Mouse (Mus musculus): ENCODE results near the gene Gja5. TPM values are rescaled to one million over a fixed set of nuclear protein-coding genes. Genes with fewer than 3 reads are reported as not detected.
A peak's percentile ranks its signal among the peaks of the same experiment; 100 is the strongest.

Gene Gja5
- 2.0 and 2.6 TPM in 2 replicates for polyA plus RNA-seq (2012; ENCODE audit: insufficient read depth, insufficient read length, missing spikeins)

DNA sequence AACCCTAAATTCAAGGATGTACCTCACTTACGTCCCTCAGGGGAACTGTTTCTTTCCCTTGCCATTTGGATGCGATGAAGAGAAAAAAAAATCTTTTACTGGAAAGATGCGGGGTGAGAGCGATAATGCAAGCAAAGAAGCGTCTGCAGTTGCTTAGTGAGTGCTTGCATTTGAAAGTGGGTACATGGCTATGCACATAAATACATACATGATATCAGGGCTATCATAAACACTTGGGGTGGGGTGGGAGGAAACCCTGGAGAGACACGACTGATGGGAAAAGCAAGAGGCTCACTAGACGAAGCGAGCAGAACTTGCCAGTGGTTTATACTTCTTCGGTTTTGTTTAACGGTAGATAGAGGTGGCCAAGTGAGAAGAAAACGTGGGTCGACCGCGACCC lies at the start of gene Gja5:
Gene Gja5, plus strand, starts transcription at position 301 of the 400 bp plus-strand sequence.
- H3K4me1 ChIP-seq (ENCODE audit: control insufficient read depth, insufficient read depth, insufficient read length, low read length): no peaks in the 10 kb centered on the region; the same call in 1 of the 2 replicates
- H3K27ac ChIP-seq (replicated peaks; ENCODE audit: low read depth, low read length): no peak within 1 kb of the TSS
- H3K4me3 ChIP-seq (ENCODE audit: insufficient read depth, low read depth, low read length): peak within 1 kb of the TSS; percentile 86

GRCm38 (mm10) chr3:96855833-96856232 lies 48.7 kb upstream of the Gja5 start:
- Histone ChIP-seq H3K4me1 (ENCODE audit: control insufficient read depth, insufficient read depth, insufficient read length, low read length) (no peaks in the 10 kb centered on the region), H3K4me3 (ENCODE audit: insufficient read depth, low read depth, low read length) (no peak overlapping the region), H3K27ac (replicated peaks; ENCODE audit: low read depth, low read length) (no peak overlapping the region)

GRCm38 (mm10) chr3:96860498-96860897 lies 44.0 kb upstream of the Gja5 start:
- Histone ChIP-seq H3K4me3 (ENCODE audit: insufficient read depth, low read depth, low read length) (no peak overlapping the region), H3K27ac (replicated peaks; ENCODE audit: low read depth, low read length) (no peak overlapping the region), H3K4me1 (ENCODE audit: control insufficient read depth, insufficient read depth, insufficient read length, low read length) (no peaks in the 10 kb centered on the region)

- no peaks in the 10 kb centered on the region for H3K4me1 ChIP-seq (ENCODE audit: control insufficient read depth, insufficient read depth, insufficient read length, low read length)
- no peak overlapping the region for H3K27ac ChIP-seq (replicated peaks; ENCODE audit: low read depth, low read length)
- no peak overlapping the region for H3K4me3 ChIP-seq (ENCODE audit: insufficient read depth, low read depth, low read length)
Measured at GRCm38 (mm10) chr3:96867863-96868262, 36.6 kb upstream of the Gja5 start.

- H3K27ac ChIP-seq (replicated peaks; ENCODE audit: low read depth, low read length): no peak overlapping the region
- H3K4me1 ChIP-seq (ENCODE audit: control insufficient read depth, insufficient read depth, insufficient read length, low read length): no peaks in the 10 kb centered on the region
- no peak overlapping the region for H3K4me3 ChIP-seq (ENCODE audit: insufficient read depth, low read depth, low read length)
Measured at GRCm38 (mm10) chr3:96868566-96868965, 35.9 kb upstream of the Gja5 start.

DNA sequence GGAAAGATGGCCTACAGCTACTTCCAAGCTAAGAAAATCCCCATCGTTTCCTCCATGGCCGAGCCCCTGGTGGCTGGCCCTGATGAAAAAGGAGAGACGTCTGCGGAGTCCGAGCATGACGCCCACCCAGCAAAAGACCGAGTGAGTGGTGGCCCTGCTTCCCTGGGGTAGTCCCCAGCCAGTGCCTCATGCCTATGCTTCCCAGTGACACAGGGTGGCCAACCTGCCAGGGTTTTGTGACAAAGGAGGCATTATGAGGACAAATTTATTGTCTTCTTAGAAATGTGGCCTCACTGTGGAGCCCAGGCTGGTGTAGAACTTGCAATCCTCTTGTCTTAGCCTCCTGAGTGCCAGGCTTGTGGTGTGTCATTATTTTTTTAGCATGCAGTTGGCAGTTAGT lies 35.4 kb upstream of the Gja5 start:
- Histone ChIP-seq H3K4me1 (ENCODE audit: control insufficient read depth, insufficient read depth, insufficient read length, low read length) (no peaks in the 10 kb centered on the region), H3K27ac (replicated peaks; ENCODE audit: low read depth, low read length) (no peak overlapping the region), H3K4me3 (ENCODE audit: insufficient read depth, low read depth, low read length) (no peak overlapping the region)

DNA sequence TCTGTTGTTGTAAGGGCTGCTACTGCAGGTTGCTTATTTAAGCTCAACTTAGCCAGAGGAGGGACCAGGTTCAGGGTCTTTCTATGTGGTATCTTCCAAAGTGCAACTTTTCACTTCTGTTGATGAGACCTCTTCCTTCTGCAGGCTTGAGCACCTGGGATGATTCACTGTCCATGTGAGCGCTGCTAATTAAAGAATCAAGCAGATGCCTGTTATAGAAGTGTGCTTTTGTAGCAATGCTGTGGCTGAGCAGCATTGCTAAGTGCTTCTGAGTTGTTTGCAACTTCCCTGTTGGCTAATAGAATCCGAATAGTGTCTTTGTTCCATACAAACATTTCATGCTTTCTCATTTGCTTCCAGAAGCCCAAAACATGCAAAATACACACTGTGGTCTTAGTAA lies 34.2 kb upstream of the Gja5 start:
- H3K4me1 ChIP-seq (ENCODE audit: control insufficient read depth, insufficient read depth, insufficient read length, low read length): no peaks in the 10 kb centered on the region
- H3K4me3 ChIP-seq (ENCODE audit: insufficient read depth, low read depth, low read length): no peak overlapping the region
- H3K27ac ChIP-seq (replicated peaks; ENCODE audit: low read depth, low read length): no peak overlapping the region

DNA sequence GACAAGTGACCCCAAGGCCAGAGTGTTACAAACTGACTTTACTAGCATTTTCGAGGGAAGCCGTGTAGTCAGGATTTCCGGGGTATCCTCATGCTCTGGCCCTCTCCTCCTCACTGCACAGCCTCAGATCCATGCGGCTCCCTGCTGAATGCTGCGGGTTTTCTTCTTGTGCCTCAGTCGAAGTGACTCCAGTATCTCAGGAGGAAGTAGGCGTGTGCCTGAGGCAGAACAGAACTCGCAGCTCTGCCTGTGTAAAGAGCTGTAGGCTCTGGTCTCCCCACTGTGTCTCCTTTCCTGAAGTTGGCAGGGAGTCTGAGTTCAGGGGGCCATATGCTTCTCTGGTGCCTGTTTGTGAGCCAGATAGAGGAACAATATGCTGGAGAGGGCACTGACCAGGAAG lies 33.4 kb upstream of the Gja5 start:
- Histone ChIP-seq H3K27ac (replicated peaks; ENCODE audit: low read depth, low read length) (no peak overlapping the region), H3K4me3 (ENCODE audit: insufficient read depth, low read depth, low read length) (no peak overlapping the region), H3K4me1 (ENCODE audit: control insufficient read depth, insufficient read depth, insufficient read length, low read length) (no peaks in the 10 kb centered on the region)

GRCm38 (mm10) chr3:96872501-96872900 lies 32.0 kb upstream of the Gja5 start:
- H3K4me3 ChIP-seq (ENCODE audit: insufficient read depth, low read depth, low read length): no peak overlapping the region
- H3K27ac ChIP-seq (replicated peaks; ENCODE audit: low read depth, low read length): no peak overlapping the region
- H3K4me1 ChIP-seq (ENCODE audit: control insufficient read depth, insufficient read depth, insufficient read length, low read length): no peaks in the 10 kb centered on the region

GRCm38 (mm10) chr3:96874808-96875571 lies 29.5 kb upstream of the Gja5 start:
- Histone ChIP-seq H3K27ac (replicated peaks; ENCODE audit: low read depth, low read length) (no peak overlapping the region), H3K4me3 (ENCODE audit: insufficient read depth, low read depth, low read length) (no peak overlapping the region), H3K4me1 (ENCODE audit: control insufficient read depth, insufficient read depth, insufficient read length, low read length) (no peaks in the 10 kb centered on the region)

GRCm38 (mm10) chr3:96879536-96879935 lies 25.0 kb upstream of the Gja5 start:
- H3K27ac ChIP-seq (replicated peaks; ENCODE audit: low read depth, low read length): no peak overlapping the region
- H3K4me1 ChIP-seq (ENCODE audit: control insufficient read depth, insufficient read depth, insufficient read length, low read length): no peaks in the 10 kb centered on the region
- no peak overlapping the region for H3K4me3 ChIP-seq (ENCODE audit: insufficient read depth, low read depth, low read length)

GRCm38 (mm10) chr3:96880385-96880784 lies 24.1 kb upstream of the Gja5 start:
- Histone ChIP-seq H3K4me1 (ENCODE audit: control insufficient read depth, insufficient read depth, insufficient read length, low read length) (no peaks in the 10 kb centered on the region), H3K27ac (replicated peaks; ENCODE audit: low read depth, low read length) (no peak overlapping the region)

GRCm38 (mm10) chr3:96881557-96881956 lies 22.9 kb upstream of the Gja5 start:
- H3K27ac ChIP-seq (replicated peaks; ENCODE audit: low read depth, low read length): no peak overlapping the region
- no peak overlapping the region for H3K4me3 ChIP-seq (ENCODE audit: insufficient read depth, low read depth, low read length)
- no peaks in the 10 kb centered on the region for H3K4me1 ChIP-seq (ENCODE audit: control insufficient read depth, insufficient read depth, insufficient read length, low read length)

More at GRCm38 (mm10) chr3:96880385-96880784, 24.1 kb upstream of the Gja5 start:
- no peak overlapping the region for H3K4me3 ChIP-seq (ENCODE audit: insufficient read depth, low read depth, low read length)

GRCm38 (mm10) chr3:96882061-96882849 lies 22.2 kb upstream of the Gja5 start:
- H3K27ac ChIP-seq (replicated peaks; ENCODE audit: low read depth, low read length): no peak overlapping the region
- no peak overlapping the region for H3K4me3 ChIP-seq (ENCODE audit: insufficient read depth, low read depth, low read length)
- H3K4me1 ChIP-seq (ENCODE audit: control insufficient read depth, insufficient read depth, insufficient read length, low read length): no peaks in the 10 kb centered on the region

DNA sequence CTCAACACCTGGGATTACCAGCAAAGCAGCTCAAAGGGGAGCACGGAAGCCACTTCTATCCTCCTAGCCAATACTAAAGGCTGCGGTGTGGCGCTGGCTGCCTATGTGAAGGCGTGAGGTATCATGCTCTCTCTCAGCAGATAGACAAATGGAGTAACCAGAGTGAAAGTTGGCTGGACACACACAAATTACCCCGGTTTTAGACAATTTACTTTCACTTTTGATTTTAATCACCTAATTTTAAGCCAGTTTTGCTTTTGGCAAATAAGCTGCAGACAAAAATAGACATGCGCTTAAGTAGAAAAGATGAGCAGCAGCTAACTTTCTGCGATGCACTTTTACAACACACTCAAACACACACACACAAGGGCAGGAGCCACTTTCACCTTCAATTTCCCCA lies 20.8 kb upstream of the Gja5 start:
- Histone ChIP-seq H3K4me1 (ENCODE audit: control insufficient read depth, insufficient read depth, insufficient read length, low read length) (no peaks in the 10 kb centered on the region), H3K4me3 (ENCODE audit: insufficient read depth, low read depth, low read length) (0 out of 2 replicates have a peak overlapping the region, but pooled peaks have one; percentile 20), H3K27ac (replicated peaks; ENCODE audit: low read depth, low read length) (no peak overlapping the region)

Measured in brown adipose tissue, adult 24 weeks (tissue).